In the genomic region with DNA sequence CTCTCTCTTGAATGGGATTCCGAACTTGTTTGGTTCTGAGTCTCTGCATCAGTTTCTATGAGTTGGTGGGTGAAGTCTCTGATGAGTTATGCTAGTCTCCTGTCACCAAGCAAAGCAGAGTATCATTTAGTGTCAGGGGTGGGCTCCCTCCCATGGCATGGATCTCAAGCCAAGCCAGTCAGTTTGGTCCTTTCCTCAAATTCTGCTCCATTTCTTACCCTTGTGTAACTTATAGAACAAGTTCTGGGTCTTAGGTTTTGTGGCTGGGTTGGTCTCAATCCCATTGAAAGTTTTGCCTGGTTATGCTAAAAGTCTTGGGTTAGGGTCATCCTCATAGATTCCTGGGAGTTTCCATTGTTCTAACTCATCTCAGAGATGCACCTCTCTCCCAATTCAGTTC, we compare ENCODE assay signal across 38 mouse cellular contexts. TPM values are rescaled to one million over a fixed set of nuclear protein-coding genes. Genes with fewer than 3 reads are reported as not detected.
"Had no signal": no experiment of that assay in that cellular context is flagged by ENCODE, and none has a peak within 500 bp of the region (broad histone marks: within the 10 kb centered on the region; RNA-seq: fewer than 3 reads in every experiment).

No protein-coding gene starts in this region.

- ATAC-seq: hindbrain, embryonic 16.5 days; hindbrain, postnatal 0 days; inflammation-experienced regulatory T-cells, adult 6 months; intestine, embryonic 15.5 days; intestine, embryonic 16.5 days had no signal

- H3K27ac ChIP-seq: heart, embryonic 10.5 days; heart, embryonic 13.5 days; heart, embryonic 15.5 days; hindbrain, embryonic 10.5 days; hindbrain, embryonic 12.5 days; hindbrain, embryonic 13.5 days; hindbrain, embryonic 14.5 days; hindbrain, embryonic 15.5 days; hindbrain, postnatal 0 days; intestine, embryonic 15.5 days; kidney, embryonic 15.5 days; kidney, postnatal 0 days; layer of hippocampus, adult 2 months; left cerebral cortex, adult 2 months had no signal

- H3K27me3 ChIP-seq: heart, embryonic 12.5 days; heart, embryonic 13.5 days; heart, embryonic 15.5 days; hindbrain, embryonic 12.5 days; hindbrain, embryonic 13.5 days; hindbrain, embryonic 15.5 days; intestine, embryonic 15.5 days; kidney, embryonic 15.5 days had no signal

- H3K4me1 ChIP-seq: heart, embryonic 10.5 days; heart, embryonic 12.5 days; heart, embryonic 13.5 days; heart, embryonic 15.5 days; hindbrain, embryonic 12.5 days; hindbrain, embryonic 13.5 days; hindbrain, embryonic 15.5 days; intestine, embryonic 15.5 days; kidney, embryonic 15.5 days had no signal

- H3K9me3 ChIP-seq: heart, embryonic 10.5 days; heart, embryonic 12.5 days; heart, embryonic 13.5 days; heart, embryonic 15.5 days; hindbrain, embryonic 10.5 days; hindbrain, embryonic 12.5 days; hindbrain, embryonic 13.5 days; hindbrain, embryonic 15.5 days; intestine, embryonic 15.5 days; kidney, embryonic 15.5 days had no signal

- H3K9ac ChIP-seq: heart, embryonic 12.5 days; heart, embryonic 13.5 days; heart, embryonic 15.5 days; hindbrain, embryonic 12.5 days; hindbrain, embryonic 13.5 days; hindbrain, embryonic 14.5 days; hindbrain, embryonic 15.5 days; intestine, embryonic 15.5 days; kidney, embryonic 15.5 days had no signal

- H3K4me3 ChIP-seq: heart, embryonic 10.5 days; heart, embryonic 12.5 days; heart, embryonic 13.5 days; heart, embryonic 15.5 days; hindbrain, embryonic 10.5 days; hindbrain, embryonic 12.5 days; hindbrain, embryonic 13.5 days; hindbrain, embryonic 15.5 days; intestine, embryonic 15.5 days; kidney, embryonic 15.5 days; layer of hippocampus, adult 2 months; left cerebral cortex, adult 2 months had no signal

- DNase-seq: heart, postnatal 10 days; heart, postnatal 14 days; heart, postnatal 36 days; heart, postnatal 4 days; kidney, adult 11 months; kidney, adult 18-20 months; kidney, adult 2 months; kidney, adult 8-10 months; kidney, adult 9 months; kidney, postnatal 10 days; kidney, postnatal 14 days; kidney, postnatal 25 days; kidney, postnatal 36 days; kidney, postnatal 4 days; layer of hippocampus, adult 9-11 months; layer of hippocampus, postnatal 36 days had no signal

- H3K4me2 ChIP-seq: heart, embryonic 11.5 days; heart, embryonic 12.5 days; heart, embryonic 13.5 days; heart, embryonic 15.5 days; hindbrain, embryonic 12.5 days; hindbrain, embryonic 13.5 days; hindbrain, embryonic 14.5 days; hindbrain, embryonic 15.5 days; intestine, embryonic 15.5 days; kidney, embryonic 15.5 days had no signal

RNA-seq across cellular contexts. Expression of a gene that starts 27.6 kb away (rescaled TPM):
- total RNA-seq: layer of hippocampus, adult 18-20 months; layer of hippocampus, adult 2 months; layer of hippocampus, adult 8-10 months; layer of hippocampus, postnatal 36 days; left cerebral cortex, adult 18-20 months had no signal
